Mouse (Mus musculus) urinary bladder, adult 18-20 months (tissue): ENCODE results near the gene Tctex1d4.
A peak's percentile ranks its signal among the peaks of the same experiment; 100 is the strongest.

Experiments used
- DNase-seq, 2 experiments: peaks; one replicate each; pipeline ENCODE4 v3.0.0; 2022; ENCODE audit warnings: low spot score in 2 of 2, mixed read lengths in 2 of 2

Gene Tctex1d4

DNA sequence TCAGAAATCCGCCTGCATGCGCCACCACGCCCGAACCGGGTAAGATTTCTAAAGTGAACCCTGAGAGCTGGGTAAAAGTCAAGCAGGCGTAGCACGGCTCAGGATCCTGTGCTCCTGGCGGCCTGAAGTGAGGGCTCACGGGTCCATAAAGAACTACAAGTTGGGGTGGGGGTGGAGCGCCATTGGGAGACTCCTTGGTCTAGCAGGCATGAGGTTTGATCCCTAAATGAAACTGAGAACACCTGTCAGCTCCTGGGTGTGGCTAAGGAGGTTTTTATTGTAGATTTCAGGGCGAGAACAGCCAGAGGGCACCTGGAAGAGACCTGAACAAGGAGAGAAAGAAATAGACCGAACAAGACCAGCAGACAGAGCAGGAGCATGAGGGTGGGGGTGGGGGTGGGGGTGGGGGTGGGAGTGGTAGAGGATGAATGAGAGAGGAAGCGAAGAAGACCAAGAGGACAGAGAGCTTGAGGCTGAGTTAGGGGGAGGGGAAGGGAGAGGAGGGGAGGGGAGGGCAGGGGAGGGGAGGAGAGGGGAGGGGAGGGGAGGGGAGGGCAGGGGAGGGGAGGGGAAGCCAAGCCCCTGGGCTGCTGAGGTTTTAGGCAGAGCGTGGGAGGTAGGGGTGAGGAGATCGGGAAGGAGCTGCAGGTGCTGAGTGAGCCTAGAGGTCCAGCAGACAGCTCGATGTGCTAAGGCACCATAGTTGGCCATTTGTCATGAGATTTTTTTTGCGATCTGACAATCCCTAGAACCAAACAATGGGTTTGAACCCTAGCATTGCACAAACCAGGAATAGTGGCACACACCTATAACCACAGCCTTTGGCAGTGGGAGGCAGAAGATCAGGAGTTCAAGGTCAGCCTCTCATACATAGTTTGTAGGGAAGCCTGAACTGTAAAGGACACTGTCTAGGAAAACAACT lies 12.0 kb downstream of the Tctex1d4 start:
- DNase-seq = no peak

DNA sequence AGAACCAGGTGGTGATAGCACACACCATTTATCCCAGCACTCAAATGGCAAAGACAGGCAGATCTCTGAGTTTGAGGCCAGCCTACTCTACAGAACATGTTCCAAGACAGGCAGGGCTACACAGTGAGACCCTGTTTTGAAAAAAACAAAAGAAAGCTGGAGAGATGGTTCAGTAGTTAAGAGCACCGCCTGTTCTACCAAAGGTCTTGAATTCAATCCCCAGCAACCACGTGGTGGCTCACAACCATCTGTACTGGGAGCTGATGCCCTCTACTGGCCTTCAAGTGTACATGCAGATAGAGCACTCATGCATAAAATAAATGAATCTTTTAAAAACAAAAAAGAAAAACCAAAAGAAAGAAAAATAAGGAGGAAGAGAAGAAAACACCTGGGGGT lies 12.6 kb downstream of the Tctex1d4 start:
- DNase-seq = no peak

DNA sequence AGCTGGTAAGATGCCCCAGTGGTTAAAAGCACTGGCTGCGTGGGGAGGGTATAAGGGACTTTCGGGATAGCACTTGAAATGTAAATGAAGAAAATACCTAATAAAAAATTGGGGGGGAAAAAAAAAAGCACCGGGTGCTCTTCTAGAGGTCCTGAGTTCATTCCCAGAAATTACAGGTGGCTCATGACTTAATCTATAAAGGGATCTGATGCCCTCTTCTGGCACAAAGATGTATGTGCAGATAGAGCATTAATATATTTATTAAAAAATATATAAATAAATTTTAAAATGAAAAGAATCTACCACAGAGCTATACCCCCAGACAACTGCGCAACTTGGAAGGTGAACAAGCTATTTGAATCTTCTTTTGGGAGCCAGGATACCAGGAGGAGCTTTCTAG lies 14.0 kb downstream of the Tctex1d4 start:
- no peak for DNase-seq

DNA sequence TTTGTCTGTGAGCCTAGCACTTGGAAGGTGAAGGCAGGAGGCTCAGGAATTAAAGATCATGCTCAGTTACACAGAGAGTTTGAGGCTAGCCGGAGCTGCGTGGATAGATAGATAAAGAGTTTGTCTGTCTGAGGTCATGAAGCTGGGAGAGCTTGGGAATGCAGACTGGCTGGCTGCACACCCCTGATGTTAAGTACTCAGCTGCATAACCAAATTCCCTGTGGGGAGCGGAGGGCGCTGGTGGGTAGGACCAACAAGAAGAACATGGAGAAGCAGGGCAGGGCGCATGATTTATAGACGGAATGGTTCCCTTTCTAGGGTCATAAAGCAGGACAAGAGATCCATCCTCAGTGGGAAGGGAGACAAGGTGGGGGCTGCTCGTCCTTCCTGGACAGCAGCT lies 16.4 kb downstream of the Tctex1d4 start:
- no peak for DNase-seq

DNA sequence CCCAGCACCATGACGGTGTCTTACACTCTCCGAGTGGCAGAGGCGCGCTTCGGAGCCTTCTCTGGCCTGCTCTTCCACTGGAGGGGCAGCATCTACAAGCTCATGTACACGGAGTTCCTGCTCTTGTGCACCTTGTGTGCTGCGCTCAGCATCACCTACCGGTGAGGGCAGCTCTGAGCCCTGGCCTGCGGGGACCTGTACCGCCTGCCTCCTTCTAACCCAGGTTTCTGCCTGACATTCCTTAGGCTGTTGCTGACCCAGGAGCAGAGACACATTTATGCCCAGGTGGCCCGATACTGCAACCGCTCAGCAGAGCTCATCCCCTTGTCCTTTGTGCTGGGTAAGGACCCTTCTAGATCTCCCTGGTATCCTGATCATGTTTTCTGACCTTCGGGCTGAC lies 18.7 kb downstream of the Tctex1d4 start:
- DNase-seq = no peak

DNA sequence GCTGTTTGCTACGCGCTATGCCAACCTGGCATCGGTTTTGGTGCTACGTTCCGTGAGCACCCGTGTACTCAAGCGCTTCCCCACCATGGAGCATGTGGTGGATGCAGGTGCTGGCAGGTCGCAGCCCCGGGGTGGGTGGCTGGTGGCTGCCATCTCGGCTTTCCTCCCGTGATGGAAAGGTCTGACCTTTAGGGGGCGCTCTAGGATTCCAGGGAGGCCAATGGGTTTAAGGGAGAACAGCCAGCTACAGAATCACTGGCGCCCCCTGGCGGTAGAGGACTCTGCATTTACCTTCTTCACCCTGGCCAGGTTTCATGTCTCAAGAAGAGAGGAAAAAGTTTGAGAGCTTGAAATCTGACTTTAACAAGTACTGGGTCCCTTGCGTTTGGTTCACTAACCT lies 19.6 kb downstream of the Tctex1d4 start:
- peak; percentile 79 to 83 for DNase-seq

DNA sequence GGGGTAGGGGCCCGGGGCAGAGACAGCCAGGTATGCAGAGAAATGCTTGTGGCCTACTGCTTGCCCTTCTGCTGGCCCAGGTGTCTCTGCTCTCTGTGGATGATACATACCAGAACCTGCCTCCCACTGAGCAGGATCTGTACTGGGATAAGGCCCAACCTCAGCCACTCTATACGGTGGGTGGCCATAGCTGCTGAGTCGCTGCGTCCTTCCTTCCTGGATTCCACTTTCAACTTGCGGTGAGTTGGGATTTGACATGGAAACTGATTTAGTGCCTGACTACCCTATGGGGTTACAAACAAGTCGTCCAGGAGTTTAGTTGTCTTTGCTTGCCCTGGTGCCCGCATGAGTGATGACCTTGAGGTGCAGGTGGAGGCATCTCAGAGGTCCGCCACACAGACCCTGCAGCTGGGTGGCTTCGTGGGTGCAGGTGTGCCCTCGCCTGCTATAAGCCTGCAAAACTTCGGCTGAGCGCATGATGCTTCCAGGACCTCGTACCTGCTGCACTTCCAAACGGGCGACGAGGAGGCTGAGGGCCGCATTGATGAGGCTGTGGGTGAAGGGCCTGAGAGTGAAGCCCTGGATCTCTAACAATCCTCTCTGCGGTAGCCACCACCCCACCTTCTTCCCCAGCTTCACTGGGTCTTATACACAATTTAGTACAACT lies 21.6 kb downstream of the Tctex1d4 start:
- DNase-seq = no peak

DNA sequence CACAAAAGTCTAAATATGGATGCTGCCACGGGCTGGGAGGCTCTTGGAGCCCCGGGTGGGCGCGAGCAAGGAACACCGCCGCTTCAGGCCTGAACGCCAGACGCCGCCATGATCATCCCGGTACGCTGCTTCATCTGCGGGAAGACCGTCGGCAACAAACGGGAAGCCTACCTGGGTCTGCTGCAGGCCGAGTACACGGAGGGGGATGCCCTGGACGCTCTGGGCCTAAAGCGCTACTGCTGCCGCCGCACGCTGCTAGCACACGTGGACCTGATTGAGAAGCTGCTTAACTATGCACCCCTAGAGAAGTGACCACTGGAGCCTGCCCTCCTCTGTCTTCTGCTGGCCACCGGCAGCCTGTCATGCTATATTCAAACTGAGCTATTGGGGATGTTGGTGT lies 22.2 kb downstream of the Tctex1d4 start:
- no peak for DNase-seq

DNA sequence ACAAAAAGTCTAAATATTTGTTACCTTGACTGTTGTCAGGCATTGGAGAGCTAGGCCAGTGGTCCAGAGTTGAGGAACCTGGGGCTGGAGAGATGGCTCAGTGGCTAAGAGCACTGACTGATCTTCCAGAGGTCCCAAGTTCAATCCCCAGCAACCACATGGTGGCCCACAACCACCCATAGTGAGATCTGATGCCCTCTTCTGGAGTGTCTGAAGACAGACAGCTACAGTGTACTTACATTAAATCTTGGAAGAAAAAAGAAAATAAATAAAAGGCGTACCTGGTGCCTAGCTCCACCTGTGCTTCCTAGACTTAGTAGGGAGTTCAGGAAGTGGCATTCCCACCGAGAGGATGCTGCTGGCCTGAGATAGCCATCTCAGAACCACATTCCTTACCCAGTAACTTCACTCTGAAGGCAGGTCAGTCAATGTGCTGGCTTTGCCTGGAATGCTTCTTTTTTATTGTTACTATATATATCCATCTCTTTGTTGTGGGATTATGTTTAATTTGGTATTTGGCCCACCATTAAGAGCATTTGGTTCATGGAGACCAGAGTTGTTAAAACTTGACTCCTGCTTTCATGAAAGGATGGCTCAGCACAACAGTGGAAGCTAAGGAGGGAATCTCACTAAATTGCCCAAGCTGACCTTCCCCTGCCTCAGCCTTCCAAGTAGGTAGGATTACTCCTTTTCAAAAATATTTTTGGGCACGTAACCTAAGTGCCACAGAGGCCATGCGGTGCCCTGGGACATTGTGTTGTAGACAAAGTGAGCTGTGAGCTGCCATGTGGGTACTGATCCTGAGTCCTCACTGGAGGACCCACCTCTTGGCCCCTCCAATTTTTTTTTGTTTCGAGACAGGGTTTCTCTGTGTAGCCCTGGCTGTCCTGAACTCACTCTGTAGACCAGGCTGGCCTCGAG lies 23.0 kb downstream of the Tctex1d4 start:
- DNase-seq = no peak

DNA sequence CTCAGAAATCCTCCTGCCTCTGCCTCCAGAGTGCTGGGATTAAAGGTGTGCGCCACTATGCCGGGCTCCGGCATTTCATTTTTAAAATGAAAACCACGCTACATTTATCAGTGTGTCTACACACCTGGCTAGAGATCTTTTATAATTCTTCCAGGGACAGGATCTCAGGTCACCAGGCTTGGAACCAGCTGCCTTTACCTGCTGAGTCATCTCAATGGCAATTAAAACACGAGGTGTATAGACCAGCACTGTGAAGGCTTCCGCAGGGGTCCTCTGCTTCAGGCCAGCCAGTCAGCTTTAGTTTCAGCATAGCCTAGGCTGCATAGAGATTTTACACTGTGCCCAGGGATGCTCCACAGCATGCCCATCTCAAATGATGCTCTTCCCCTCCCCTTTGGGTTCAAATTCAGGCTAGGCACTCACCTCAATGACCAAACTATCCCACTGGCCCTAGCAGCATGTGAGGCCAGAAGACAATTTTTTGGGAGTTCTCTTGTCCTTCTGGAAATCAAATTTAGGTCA lies 23.7 kb downstream of the Tctex1d4 start:
- no peak for DNase-seq

DNA sequence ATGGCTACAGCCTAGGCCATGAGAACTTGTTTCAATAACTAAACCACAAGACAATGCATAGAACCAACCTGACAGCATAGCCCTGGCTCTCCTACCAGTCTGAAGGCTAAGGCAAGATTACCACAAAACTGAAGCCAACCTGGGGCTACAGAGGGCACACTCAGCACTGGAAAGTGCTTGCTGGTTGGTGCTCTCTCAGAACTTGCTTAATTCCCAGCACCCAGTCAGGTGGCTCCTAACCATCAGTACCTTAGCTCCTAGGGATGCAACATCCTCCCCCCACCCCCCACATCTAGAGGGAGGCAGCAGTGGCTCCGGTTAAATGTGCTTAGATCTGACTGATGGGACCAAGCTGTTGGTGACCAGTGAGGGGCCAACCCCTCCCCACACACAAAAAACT lies 24.8 kb downstream of the Tctex1d4 start:
- DNase-seq = no peak

DNA sequence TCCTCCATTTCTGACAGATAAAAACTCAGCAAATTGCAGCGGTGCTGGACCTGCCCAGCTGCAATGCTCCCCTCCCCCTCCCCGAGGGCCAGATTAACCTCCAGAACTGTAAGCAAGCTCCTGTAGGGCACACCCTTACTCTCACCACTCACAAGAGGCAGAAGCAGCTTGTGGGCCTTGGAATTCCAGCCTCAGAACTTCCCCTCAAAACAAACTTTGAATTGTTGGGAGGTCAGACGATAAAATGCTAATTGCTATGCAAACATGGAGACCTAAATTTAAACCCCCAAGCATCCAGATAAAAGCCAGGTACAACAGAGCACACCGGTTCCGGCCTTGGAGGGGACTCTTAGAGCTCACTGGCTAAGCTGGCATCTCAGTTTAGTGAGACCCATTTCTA lies 26.1 kb downstream of the Tctex1d4 start:
- DNase-seq = no peak

DNA sequence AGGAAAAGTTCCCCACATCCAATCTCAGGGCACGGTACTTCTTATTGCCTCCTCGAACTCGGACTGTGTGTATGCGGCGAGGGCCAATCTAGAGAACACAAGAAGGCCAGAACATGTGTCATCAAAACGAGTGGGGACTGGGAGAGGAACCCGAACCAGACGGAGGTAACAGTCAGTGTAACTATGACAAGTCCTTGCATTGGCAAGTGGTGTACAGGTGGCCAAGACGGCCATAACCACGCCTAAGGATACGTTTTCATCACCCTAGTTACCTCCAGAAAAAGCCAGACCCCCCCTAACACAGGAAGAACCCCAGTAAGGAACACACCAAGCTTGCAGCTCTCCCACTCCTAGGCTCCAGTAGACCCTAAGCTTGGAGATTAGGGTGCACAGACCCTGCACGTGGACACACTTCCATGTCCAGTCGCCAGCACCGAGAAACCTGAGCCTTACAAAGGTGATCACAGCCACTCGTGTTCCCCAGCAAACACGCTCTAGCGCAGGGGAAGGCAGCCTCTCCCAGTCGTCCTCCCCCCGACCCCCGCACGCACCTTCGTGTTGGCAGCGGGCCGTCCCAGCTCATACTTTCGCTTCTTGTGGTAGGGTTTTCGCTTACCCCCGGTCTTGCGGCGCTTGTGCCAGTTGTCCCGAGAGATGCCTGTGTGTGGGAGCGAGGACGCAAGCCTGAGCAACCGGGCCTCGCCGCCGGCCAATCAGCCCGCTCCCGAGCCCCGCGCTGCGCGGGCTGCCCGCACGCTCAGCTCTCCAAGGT lies 28.6 kb downstream of the Tctex1d4 start:
- DNase-seq = no peak

DNA sequence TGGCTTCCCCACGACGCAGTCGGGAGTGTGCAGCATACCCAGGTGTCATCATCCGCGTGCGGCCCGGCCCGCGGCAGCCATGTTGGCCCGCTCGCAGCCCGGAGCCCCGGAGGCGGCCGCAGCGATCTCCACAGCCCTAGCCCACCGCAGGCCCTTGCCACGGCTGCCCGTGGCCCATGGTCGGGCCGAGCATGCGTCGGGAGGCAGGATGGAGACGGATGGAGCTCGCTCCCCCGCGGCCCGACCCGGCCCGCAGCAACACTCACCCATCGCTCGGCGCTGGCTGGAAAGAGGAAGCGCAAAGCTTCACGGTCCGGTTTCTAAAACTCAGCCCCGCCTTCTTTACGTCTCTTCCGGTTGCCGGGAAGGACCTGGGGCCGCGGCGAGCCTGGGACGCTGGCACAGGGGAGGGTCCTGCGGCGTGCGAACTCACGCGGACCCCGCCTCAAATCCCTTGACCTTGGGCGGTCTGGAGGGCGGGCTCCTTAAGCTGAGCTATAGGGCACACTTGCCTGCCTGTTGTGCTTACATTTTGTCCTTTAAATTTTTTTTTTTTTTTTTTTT lies 29.3 kb downstream of the Tctex1d4 start, which contains the start of gene Rps8:
Gene Rps8 (minus strand): TSS at position 452 of the 564 bp plus-strand sequence.
- DNase-seq = peak; percentile 77 to 78

DNA sequence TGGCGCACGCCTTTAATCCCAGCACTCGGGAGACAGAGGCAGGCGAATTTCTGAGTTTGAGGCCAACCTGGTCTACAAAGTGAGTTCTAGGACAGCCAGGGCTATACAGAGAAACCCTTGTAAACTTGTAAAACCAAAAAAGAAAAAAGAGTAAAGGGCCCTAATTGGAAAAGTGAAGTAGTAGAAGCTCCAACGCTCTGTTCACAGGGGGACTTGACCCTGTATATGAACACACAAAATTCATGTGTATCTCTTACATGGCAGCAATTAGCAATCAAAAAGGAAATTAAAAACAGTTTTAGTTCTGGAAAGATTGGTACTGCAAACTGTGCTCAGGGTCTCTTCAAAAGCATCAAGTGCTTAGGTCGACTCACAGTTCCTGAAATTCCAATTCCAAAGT lies 29.8 kb downstream of the Tctex1d4 start:
- no peak for DNase-seq

DNA sequence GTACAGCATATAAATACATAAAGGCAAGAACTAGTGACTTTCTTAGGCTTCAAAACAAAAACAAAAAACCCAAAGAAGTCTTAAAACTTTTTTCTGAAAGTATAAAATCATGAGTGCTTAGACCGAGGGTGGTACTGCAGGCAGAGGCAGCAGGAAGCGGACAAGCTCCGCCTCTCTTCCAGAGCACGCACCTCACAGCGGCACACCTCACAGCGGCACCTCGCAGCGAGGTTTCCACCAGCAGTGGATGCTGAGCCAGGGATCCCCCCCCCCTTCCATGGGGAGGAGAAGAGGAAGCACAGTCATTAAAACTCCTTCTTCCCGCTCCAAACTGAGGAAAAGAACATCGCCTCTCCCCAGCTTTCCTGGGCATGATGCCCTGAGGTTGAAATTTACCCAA lies 33.1 kb downstream of the Tctex1d4 start:
- DNase-seq = no peak

DNA sequence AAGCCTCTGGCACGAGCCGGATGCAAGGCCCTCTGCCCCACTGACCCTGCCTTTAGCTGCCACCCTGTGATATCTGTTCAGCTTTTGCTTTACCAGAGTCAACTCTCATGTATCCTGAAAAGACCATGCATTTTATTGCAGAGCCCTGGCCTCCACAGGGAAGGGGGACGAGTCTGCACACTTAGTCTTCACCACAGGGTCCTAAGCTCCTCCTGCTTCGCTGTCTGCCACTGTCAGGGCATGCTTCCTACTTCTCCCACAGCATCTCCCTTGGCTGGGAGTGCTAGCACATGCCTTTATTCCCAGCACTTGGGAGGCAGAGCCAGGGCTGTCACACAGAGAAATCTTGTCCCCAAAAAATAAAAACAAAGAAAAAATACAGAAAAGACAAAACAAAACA lies 34.6 kb downstream of the Tctex1d4 start:
- DNase-seq = no peak

DNA sequence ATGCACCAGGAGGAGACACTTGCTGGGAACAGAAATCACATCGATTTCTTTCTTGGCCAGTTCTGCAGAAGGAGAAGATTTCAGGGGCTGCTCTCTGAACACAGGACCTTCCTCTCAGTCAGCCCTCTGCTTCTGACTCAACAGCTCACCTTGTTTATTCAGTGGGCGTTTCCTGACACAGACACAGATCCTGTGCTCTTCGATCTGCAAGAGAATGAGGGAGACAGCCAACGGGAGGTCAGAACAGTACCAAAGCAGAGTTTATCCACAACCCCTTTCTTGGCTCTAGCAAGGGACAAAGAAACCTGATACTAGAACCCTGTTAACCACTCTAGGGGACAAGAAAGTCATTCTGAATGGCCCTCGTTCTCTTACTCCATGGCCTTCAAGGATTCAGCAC lies 43.3 kb downstream of the Tctex1d4 start:
- no peak for DNase-seq
